Mouse (Mus musculus) lung, adult 2 months (tissue): ENCODE measurements around the gene Abca7.
"Not testable (repeated sequence)": the region's sequence is repeated elsewhere in the genome, so short reads cannot be mapped to it uniquely, and the experiment has no call there.

Source experiments
- CTCF ChIP-seq: fragments of 200-500 bp; IDR thresholded peaks from 2 replicates; pipeline ENCODE4 v1.5.1; 2011; ENCODE audit warnings: mild to moderate bottlenecking, low read length, control low read depth; ENCODE audit not compliant: insufficient read depth
- POLR2A ChIP-seq: fragments of 200-500 bp; IDR thresholded peaks from 2 replicates; pipeline ENCODE4 v1.6.1; 2011; ENCODE audit warnings: low read depth, mild to moderate bottlenecking, control low read depth, low read length, borderline replicate concordance; ENCODE audit errors: extremely low read depth

GRCm38 (mm10) chr10:80054911-80055310 is 58.6 kb downstream of the Abca7 start:
- TF ChIP-seq POLR2A, CTCF: not testable (repeated sequence)
